Mouse (Mus musculus): ENCODE data around the gene Ssh2. TPM values are rescaled to one million over a fixed set of nuclear protein-coding genes. Genes with fewer than 3 reads are reported as not detected.

Ssh2 gene
- polyA plus RNA-seq, 1 experiment from 2014 or later: 8.8 TPM

- Histone ChIP-seq H3K9me3 (replicated peaks) (no peaks in the 10 kb centered on the region), H3K4me3 (no peak overlapping the region), H3K27me3 (ENCODE audit: low read depth, poor library complexity, severe bottlenecking) (no peaks in the 10 kb centered on the region), H3K4me1 (no peaks in the 10 kb centered on the region), H3K36me3 (peaks cover 28% of the 10 kb centered on the region), H3K27ac (no peak overlapping the region)
- no peak for DNase-seq (ENCODE audit: low spot score)
- 84% methylated on average over 7 of the region's 7 CpGs for WGBS
Observed at GRCm38 (mm10) chr11:77442186-77443170, 226.4 kb downstream of the Ssh2 start.

- no peak overlapping the region for H3K4me3 ChIP-seq
- H3K4me1 ChIP-seq: no peaks in the 10 kb centered on the region
- no peak overlapping the region for H3K27ac ChIP-seq
- peaks cover 26% of the 10 kb centered on the region for H3K36me3 ChIP-seq
- H3K9me3 ChIP-seq (replicated peaks): no peaks in the 10 kb centered on the region
- H3K27me3 ChIP-seq (ENCODE audit: low read depth, poor library complexity, severe bottlenecking): no peaks in the 10 kb centered on the region
- no peak for DNase-seq (ENCODE audit: low spot score)
- 88% methylated on average over 2 of the region's 2 CpGs for WGBS
Observed at GRCm38 (mm10) chr11:77444939-77445338, 228.9 kb downstream of the Ssh2 start.

- Histone ChIP-seq H3K36me3 (peaks cover 30% of the 10 kb centered on the region), H3K27me3 (ENCODE audit: low read depth, poor library complexity, severe bottlenecking) (no peaks in the 10 kb centered on the region), H3K4me3 (no peak overlapping the region), H3K4me1 (no peaks in the 10 kb centered on the region), H3K9me3 (replicated peaks) (no peaks in the 10 kb centered on the region), H3K27ac (no peak overlapping the region)
- DNase-seq (ENCODE audit: low spot score): no peak
- WGBS: 64% methylated on average over 6 of the region's 6 CpGs
Observed at GRCm38 (mm10) chr11:77446628-77447041, 230.5 kb downstream of the Ssh2 start.

GRCm38 (mm10) chr11:77449224-77449623 lies 233.1 kb downstream of the Ssh2 start:
- Histone ChIP-seq H3K9me3 (replicated peaks) (no peaks in the 10 kb centered on the region), H3K4me1 (no peaks in the 10 kb centered on the region), H3K27me3 (ENCODE audit: low read depth, poor library complexity, severe bottlenecking) (no peaks in the 10 kb centered on the region), H3K36me3 (peaks cover 34% of the 10 kb centered on the region), H3K27ac (no peak overlapping the region), H3K4me3 (no peak overlapping the region)
- DNase-seq (ENCODE audit: low spot score): no peak
- 93% methylated on average over 7 of the region's 7 CpGs for WGBS

- 90% methylated on average over 2 of the region's 2 CpGs for WGBS
- Histone ChIP-seq H3K27me3 (ENCODE audit: low read depth, poor library complexity, severe bottlenecking) (no peaks in the 10 kb centered on the region), H3K9me3 (replicated peaks) (no peaks in the 10 kb centered on the region), H3K36me3 (peaks cover 46% of the 10 kb centered on the region), H3K4me3 (no peak overlapping the region), H3K4me1 (no peaks in the 10 kb centered on the region), H3K27ac (no peak overlapping the region)
- DNase-seq (ENCODE audit: low spot score): no peak
Observed at GRCm38 (mm10) chr11:77451670-77452069, 235.6 kb downstream of the Ssh2 start.

GRCm38 (mm10) chr11:77453388-77453787 lies 237.3 kb downstream of the Ssh2 start:
- Histone ChIP-seq H3K27ac (no peak overlapping the region), H3K9me3 (replicated peaks) (no peaks in the 10 kb centered on the region), H3K4me1 (no peaks in the 10 kb centered on the region), H3K4me3 (no peak overlapping the region), H3K27me3 (ENCODE audit: low read depth, poor library complexity, severe bottlenecking) (no peaks in the 10 kb centered on the region), H3K36me3 (peaks cover 46% of the 10 kb centered on the region)
- WGBS: 95% methylated on average over 2 of the region's 2 CpGs
- DNase-seq (ENCODE audit: low spot score): no peak

GRCm38 (mm10) chr11:77455770-77456510 lies 239.9 kb downstream of the Ssh2 start:
- Histone ChIP-seq H3K27me3 (ENCODE audit: low read depth, poor library complexity, severe bottlenecking) (peaks cover 10% of the 10 kb centered on the region), H3K4me3 (no peak overlapping the region), H3K36me3 (peaks cover 26% of the 10 kb centered on the region), H3K27ac (no peak overlapping the region), H3K9me3 (replicated peaks) (no peaks in the 10 kb centered on the region), H3K4me1 (no peaks in the 10 kb centered on the region)
- 87% methylated on average over 9 of the region's 9 CpGs for WGBS
- no peak for DNase-seq (ENCODE audit: low spot score)

- no peak for DNase-seq (ENCODE audit: low spot score)
- WGBS: 82% methylated on average over 6 of the region's 6 CpGs
- Histone ChIP-seq H3K4me3 (no peak overlapping the region), H3K4me1 (peaks cover 1% of the 10 kb centered on the region), H3K9me3 (replicated peaks) (no peaks in the 10 kb centered on the region), H3K27ac (no peak overlapping the region), H3K27me3 (ENCODE audit: low read depth, poor library complexity, severe bottlenecking) (peaks cover 19% of the 10 kb centered on the region), H3K36me3 (peaks cover 23% of the 10 kb centered on the region)
Observed at GRCm38 (mm10) chr11:77456866-77457265, 240.8 kb downstream of the Ssh2 start.

- H3K36me3 ChIP-seq: no peaks in the 10 kb centered on the region
- 0 out of 2 replicates have a peak overlapping the region, but pooled peaks have one; percentile 71 for H3K27ac ChIP-seq
- H3K9me3 ChIP-seq (replicated peaks): no peaks in the 10 kb centered on the region
- WGBS: 6% methylated on average over 6 of the region's 6 CpGs
- peak overlapping the region; percentile 71 for H3K4me3 ChIP-seq
- no peak for DNase-seq (ENCODE audit: low spot score)
- peaks cover 20% of the 10 kb centered on the region for H3K4me1 ChIP-seq
- peaks cover 69% of the 10 kb centered on the region for H3K27me3 ChIP-seq (ENCODE audit: low read depth, poor library complexity, severe bottlenecking)
Observed at GRCm38 (mm10) chr11:77461856-77462255, 245.8 kb downstream of the Ssh2 start.

GRCm38 (mm10) chr11:77462283-77463100 lies 246.4 kb downstream of the Ssh2 start, which contains the start of gene Coro6:
Gene Coro6 (plus strand): TSS chr11:77462411.
- H3K9me3 ChIP-seq (replicated peaks): no peaks in the 10 kb centered on the region
- H3K4me1 ChIP-seq: peaks cover 26% of the 10 kb centered on the region
- H3K4me3 ChIP-seq: peak within 1 kb of the TSS; percentile 71
- H3K27ac ChIP-seq: peak within 1 kb of the TSS; percentile 71
- H3K27me3 ChIP-seq (ENCODE audit: low read depth, poor library complexity, severe bottlenecking): peaks cover 76% of the 10 kb centered on the region
- WGBS: under 1% methylated on average over 73 of the region's 73 CpGs
- DNase-seq (ENCODE audit: low spot score): peak; percentile 82
- H3K36me3 ChIP-seq: no peaks in the 10 kb centered on the region

GRCm38 (mm10) chr11:77463101-77463445 lies 247.0 kb downstream of the Ssh2 start:
- Histone ChIP-seq H3K9me3 (replicated peaks) (no peaks in the 10 kb centered on the region), H3K4me1 (peaks cover 31% of the 10 kb centered on the region), H3K36me3 (no peaks in the 10 kb centered on the region), H3K4me3 (peak overlapping the region; percentile 71), H3K27me3 (ENCODE audit: low read depth, poor library complexity, severe bottlenecking) (peaks cover 81% of the 10 kb centered on the region), H3K27ac (0 out of 2 replicates have a peak overlapping the region, but pooled peaks have one; percentile 71)
- DNase-seq (ENCODE audit: low spot score): no peak
- 48% methylated on average over 8 of the region's 8 CpGs for WGBS

GRCm38 (mm10) chr11:77463786-77464185 lies 247.7 kb downstream of the Ssh2 start:
- Histone ChIP-seq H3K27me3 (ENCODE audit: low read depth, poor library complexity, severe bottlenecking) (peaks cover 88% of the 10 kb centered on the region), H3K27ac (no peak overlapping the region), H3K4me1 (peaks cover 31% of the 10 kb centered on the region), H3K36me3 (no peaks in the 10 kb centered on the region), H3K4me3 (no peak overlapping the region), H3K9me3 (replicated peaks) (no peaks in the 10 kb centered on the region)
- DNase-seq (ENCODE audit: low spot score): no peak
- 76% methylated on average over 10 of the region's 10 CpGs for WGBS

Measured in limb, embryonic 10.5 days (tissue).